Mouse (Mus musculus): ENCODE results near the gene Madcam1.

- TF ChIP-seq CTCF (IDR thresholded peaks at IDR 0.05; ENCODE audit: low read depth) (no peak), EP300 (optimal IDR thresholded peaks at IDR 0.05) (no peak)
These were observed 48.0 kb upstream of the Madcam1 start for GRCm38 (mm10) chr10:79616376-79616775.
